Mouse (Mus musculus) left cerebral cortex, adult 2 months (tissue): ENCODE measurements around the gene Cdip1. TPM values are rescaled to one million over a fixed set of nuclear protein-coding genes. Genes with fewer than 3 reads are reported as not detected.

Experiments used
- DNase-seq, 2 experiments: peaks; one replicate each; pipeline ENCODE4 v3.0.0; 2021 to 2022; ENCODE audit warnings: low spot score in 2 of 2, mixed read lengths in 1 of 2; ENCODE audit errors: extremely low spot score in 1 of 2
- H3K27ac ChIP-seq: fragments of 200-600 bp; 2 replicates; pipeline ENCODE4 v1.8.1; 2022
- H3K4me3 ChIP-seq: fragments of 200-600 bp; 2 replicates; pipeline ENCODE4 v1.8.1; 2022
- CTCF ChIP-seq: fragments of 200-600 bp; IDR thresholded peaks from 2 replicates; pipeline ENCODE4 v1.8.1; 2022; ENCODE audit warnings: antibody characterized with exemption, mild to moderate bottlenecking, moderate library complexity
- intact Hi-C: fragments of 180-260 bp; cut with DNase I; formaldehyde crosslinking; loops from one replicate; pipeline ENCODE4 v1.15.1; 2025
- total RNA-seq, 2 experiments: library from RNA; stranded (reverse); gene quantifications; 2 replicates each; pipeline ENCODE4 v1.2.3; 2021

Gene Cdip1
- total RNA-seq, 2 experiments from 2014 or later: 189 to 204 TPM

- no peak overlapping the region for H3K4me3 ChIP-seq
- intact Hi-C loops: loop anchor here (2.0 to 5.0 kb wide), 2 partner anchors 74 to 107 kb away; partner anchors contain the start of gene Nmral1
- TF ChIP-seq CTCF: peak; percentile 57
- DNase-seq: no peak
- no peak overlapping the region for H3K27ac ChIP-seq
Observed at GRCm38 (mm10) chr16:4791332-4791731, 1.2 kb upstream of the Cdip1 start.

GRCm38 (mm10) chr16:4789311-4789768 is 752 bp downstream of the Cdip1 start:
- Histone ChIP-seq H3K27ac (peak overlapping the region; percentile 99), H3K4me3 (peak overlapping the region; percentile 86)
- DNase-seq: no peak
- TF ChIP-seq CTCF: no peak
- intact Hi-C loops: loop anchor here (2.0 kb wide), 1 partner anchor 63 kb away; the partner anchor contains the start of gene Hmox2

- no peak for DNase-seq
- TF ChIP-seq CTCF: no peak
- intact Hi-C loops: loop anchor here (2.0 kb wide), 1 partner anchor 61 kb away; the partner anchor contains the start of gene Hmox2
- H3K27ac ChIP-seq: no peak overlapping the region; the same call in 1 of the 2 replicates
- peak overlapping the region; percentile 86 for H3K4me3 ChIP-seq
Observed at GRCm38 (mm10) chr16:4788176-4788575, 1.9 kb downstream of the Cdip1 start.

GRCm38 (mm10) chr16:4785706-4786105 is 4.4 kb downstream of the Cdip1 start:
- no peak overlapping the region for H3K4me3 ChIP-seq

GRCm38 (mm10) chr16:4782515-4782914 is 7.6 kb downstream of the Cdip1 start:
- no peak overlapping the region for H3K4me3 ChIP-seq
- intact Hi-C loops: no loop called here
- no peak for DNase-seq
- no peak overlapping the region; the same call in 1 of the 2 replicates for H3K27ac ChIP-seq
- no peak for TF ChIP-seq CTCF

More at GRCm38 (mm10) chr16:4785706-4786105, 4.4 kb downstream of the Cdip1 start:
- intact Hi-C loops: no loop called here
- no peak for DNase-seq
- no peak for TF ChIP-seq CTCF
- peak overlapping the region; percentile 18; the same call in 1 of the 2 replicates for H3K27ac ChIP-seq

- peak; percentile 50 to 77 for DNase-seq
- no peak overlapping the region for H3K4me3 ChIP-seq
- intact Hi-C loops: no loop called here
- H3K27ac ChIP-seq: peak overlapping the region; percentile 37
- no peak for TF ChIP-seq CTCF
Observed at GRCm38 (mm10) chr16:4781524-4782196, 8.4 kb downstream of the Cdip1 start.

GRCm38 (mm10) chr16:4778940-4779339 is 11.2 kb downstream of the Cdip1 start:
- TF ChIP-seq CTCF: no peak
- intact Hi-C loops: no loop called here
- Histone ChIP-seq H3K4me3 (no peak overlapping the region), H3K27ac (no peak overlapping the region)
- no peak for DNase-seq

- intact Hi-C loops: no loop called here
- no peak overlapping the region for H3K4me3 ChIP-seq
- no peak for TF ChIP-seq CTCF
- no peak for DNase-seq
- no peak overlapping the region for H3K27ac ChIP-seq
Observed at GRCm38 (mm10) chr16:4777905-4778609, 12.0 kb downstream of the Cdip1 start.

GRCm38 (mm10) chr16:4777171-4777904 is 12.8 kb downstream of the Cdip1 start:
- Histone ChIP-seq H3K27ac (no peak overlapping the region), H3K4me3 (no peak overlapping the region)
- intact Hi-C loops: no loop called here
- no peak for TF ChIP-seq CTCF
- no peak for DNase-seq

- TF ChIP-seq CTCF: no peak
- no peak for DNase-seq
- intact Hi-C loops: no loop called here
- Histone ChIP-seq H3K4me3 (no peak overlapping the region), H3K27ac (no peak overlapping the region; the same call in 1 of the 2 replicates)
Observed at GRCm38 (mm10) chr16:4773289-4773970, 16.7 kb downstream of the Cdip1 start.

GRCm38 (mm10) chr16:4768719-4769118 is 21.4 kb downstream of the Cdip1 start:
- no peak overlapping the region for H3K4me3 ChIP-seq
- no peak for TF ChIP-seq CTCF
- intact Hi-C loops: loop anchor here (10.0 kb wide), 1 partner anchor 96 kb away; no protein-coding TSS in a partner anchor
- no peak for DNase-seq
- H3K27ac ChIP-seq: no peak overlapping the region
